Mouse (Mus musculus) CD4-positive, CD25-positive, alpha-beta regulatory T cell (primary cell): Measurements from ENCODE around the gene Btbd6. TPM values are rescaled to one million over a fixed set of nuclear protein-coding genes. Genes with fewer than 3 reads are reported as not detected.

Experiments
- polyA plus RNA-seq: library from polyadenylated mRNA; unstranded; fragments of 100-300 nt; shearing (Covaris generic); gene quantifications from one replicate; pipeline ENCODE4 v1.2.1, GENCODE M21; 2017

The Btbd6 gene
- polyA plus RNA-seq, result 60.3 TPM

DNA sequence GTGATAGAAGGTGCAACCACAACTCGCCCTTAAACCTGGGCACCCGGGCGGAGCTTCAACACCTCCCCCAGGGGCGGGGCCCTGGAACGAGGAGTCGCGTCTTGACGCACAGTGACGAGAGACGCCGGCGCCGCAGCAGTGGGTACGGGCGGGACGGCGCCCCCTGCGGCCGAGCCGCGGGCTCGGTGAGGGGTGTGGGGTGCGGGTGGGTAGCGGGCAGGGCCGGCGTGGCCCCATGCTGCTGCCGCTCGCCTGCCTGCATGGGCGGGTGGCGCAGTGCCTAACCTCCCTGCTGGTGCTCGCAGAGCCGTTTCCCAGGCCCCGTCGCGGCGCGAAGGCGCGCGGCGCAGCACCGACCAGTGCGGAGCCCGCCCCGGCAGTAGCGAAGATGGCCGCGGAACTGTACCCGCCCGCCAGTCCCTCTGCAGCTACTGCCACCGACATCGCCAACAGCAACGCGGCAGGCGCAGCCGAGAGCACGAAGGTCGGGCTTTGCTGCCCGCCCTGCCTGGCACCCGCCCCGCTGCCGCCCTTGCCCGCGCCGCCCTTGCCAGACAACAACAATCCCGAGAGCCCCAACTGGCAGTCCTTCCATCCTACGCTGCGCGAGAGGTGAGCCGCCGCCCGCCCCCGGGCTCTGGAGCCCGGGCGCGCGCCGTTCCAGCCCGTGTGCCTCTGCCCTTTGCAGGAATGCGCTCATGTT, at the start of gene Btbd6:
TSS of gene Btbd6 (plus strand) at position 112 of the 703 bp plus-strand sequence.

DNA sequence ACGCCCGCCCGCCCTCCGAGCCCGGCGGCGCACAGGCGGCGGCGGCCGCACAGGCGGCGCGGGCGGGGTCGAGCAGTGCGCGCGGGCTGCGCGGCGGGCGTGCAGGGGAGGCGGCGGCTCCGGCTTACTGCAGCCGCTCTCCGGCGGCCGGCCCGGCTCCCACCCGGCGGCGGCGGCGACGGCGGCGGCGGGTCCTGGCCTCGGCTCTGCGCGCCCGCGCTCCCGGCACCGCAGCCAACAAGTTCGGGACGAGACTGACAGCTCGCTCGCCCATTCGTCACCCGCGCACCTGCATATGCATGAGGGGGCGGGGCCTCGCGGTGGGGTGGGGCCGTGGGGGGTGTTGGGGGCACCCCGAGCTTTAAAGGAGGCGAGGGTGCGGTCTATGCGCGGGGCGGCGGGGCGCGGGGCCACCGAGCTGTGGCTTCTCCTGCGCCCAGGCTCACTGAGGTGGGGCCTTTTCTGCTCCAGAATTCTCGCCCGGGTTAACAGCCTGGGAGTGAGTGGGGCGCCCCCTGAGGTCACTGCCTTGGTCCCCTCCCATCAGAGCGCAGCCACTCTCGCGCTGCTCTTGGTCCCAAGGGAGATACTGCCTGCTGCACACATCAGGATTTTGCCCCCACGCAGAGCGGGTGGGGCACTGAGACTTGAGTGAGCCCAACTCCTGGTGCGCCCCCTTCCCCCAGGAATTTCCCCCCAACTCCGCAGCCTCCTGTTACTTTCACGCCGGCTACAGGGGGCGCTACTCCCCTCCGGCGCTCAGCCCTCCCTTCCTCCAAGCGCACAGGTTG, 46.5 kb upstream of the Btbd6 start, which contains the start of gene Jag2:
TSS of gene Jag2 (minus strand) at position 215 of the 791 bp plus-strand sequence.

DNA sequence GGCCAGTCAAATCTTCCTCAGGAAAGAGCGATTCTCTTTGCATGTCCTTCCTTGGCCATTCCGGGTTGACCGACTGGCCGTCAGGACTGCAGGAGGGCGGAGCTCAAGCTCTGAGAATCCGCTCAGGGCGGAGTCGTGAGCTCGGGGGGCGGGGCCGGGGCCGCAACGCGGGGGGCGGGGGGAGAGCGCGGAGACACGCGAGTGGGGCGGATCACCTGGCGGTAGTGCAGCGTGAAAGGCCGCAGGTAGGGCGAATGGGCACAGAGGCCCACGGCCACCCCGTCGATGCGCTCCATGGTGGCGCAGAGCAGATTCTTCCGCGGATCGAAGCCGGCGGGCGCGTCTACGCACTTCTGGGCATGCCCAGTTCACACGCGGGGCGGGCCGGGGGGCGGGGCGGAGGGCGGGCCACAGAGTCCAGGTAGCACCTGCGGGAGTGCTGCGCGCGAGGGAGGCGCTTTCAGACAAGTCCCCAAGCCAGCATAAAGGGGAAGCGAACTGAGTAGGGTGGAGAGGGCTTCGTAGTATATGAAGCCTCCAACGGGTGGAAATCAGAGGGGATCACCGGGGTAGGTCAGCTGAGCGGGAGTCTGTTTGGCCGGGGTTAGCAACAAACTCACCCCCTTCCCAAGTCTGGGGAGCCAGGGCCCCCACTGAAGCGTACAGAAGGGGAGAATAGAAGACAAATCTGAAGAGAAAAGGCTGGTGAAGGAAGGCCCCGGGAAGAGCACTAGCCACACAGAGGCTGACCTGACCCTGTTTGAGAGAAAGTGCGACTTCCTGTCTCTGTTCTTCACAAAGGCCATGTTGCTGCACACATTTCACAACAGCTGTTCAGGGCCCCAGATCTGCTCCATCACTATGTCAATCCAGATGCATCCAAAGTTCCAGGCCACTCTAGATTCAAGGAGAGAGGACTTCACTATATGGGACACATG, 34.2 kb upstream of the Btbd6 start, which contains the start of gene Nudt14:
TSS of gene Nudt14 (minus strand) at position 349 of the 938 bp plus-strand sequence.

GRCm38 (mm10) chr12:113000294-113001132, 24.2 kb downstream of the Btbd6 start, which contains the start of gene Brf1:
Brf1 (minus strand) TSS chr12:113000704.

GRCm38 (mm10) chr12:113013604-113014558, 37.6 kb downstream of the Btbd6 start, which contains the start of gene Pacs2:
Pacs2 (plus strand) TSS chr12:113014508.

Other genes starting within 250 kb of the Btbd6 start
- 2.2 TPM for gene Pld4, start 215.8 kb upstream of the Btbd6 start, polyA plus RNA-seq
- not detected for gene Ahnak2, start 173.8 kb upstream of the Btbd6 start, polyA plus RNA-seq
- 0.54 TPM for gene Clba1, start 167.5 kb upstream of the Btbd6 start, polyA plus RNA-seq
- gene Cdca4, start 147.1 kb upstream of the Btbd6 start, polyA plus RNA-seq, result 82.5 TPM
- gene Gpr132, start 108.3 kb upstream of the Btbd6 start, polyA plus RNA-seq, result 37.1 TPM
- gene Jag2, start 46.7 kb upstream of the Btbd6 start, polyA plus RNA-seq, result 2.7 TPM
- 50.0 TPM for gene Nudt14, start 34.4 kb upstream of the Btbd6 start, polyA plus RNA-seq
- gene Brf1, start 24.2 kb downstream of the Btbd6 start, polyA plus RNA-seq, result 183 TPM
- 31.0 TPM for gene Pacs2, start 38.0 kb downstream of the Btbd6 start, polyA plus RNA-seq
- 0.53 TPM for gene Tex22, start 98.0 kb downstream of the Btbd6 start, polyA plus RNA-seq
- 41.2 TPM for gene Mta1, start 121.8 kb downstream of the Btbd6 start, polyA plus RNA-seq
- gene Crip2, start 163.8 kb downstream of the Btbd6 start, polyA plus RNA-seq, result 4.0 TPM
- 1,078 TPM for gene Crip1, start 169.8 kb downstream of the Btbd6 start, polyA plus RNA-seq
- gene Tedc1, start 179.9 kb downstream of the Btbd6 start, polyA plus RNA-seq, result 9.5 TPM
- 0.74 TPM for gene Tmem121, start 209.4 kb downstream of the Btbd6 start, polyA plus RNA-seq